Mouse (Mus musculus) spleen, embryonic (tissue): ENCODE data around the gene Prelid3b.

ENCODE experiments used
- CTCF ChIA-PET: fragments of 350-600 bp; sonication (Branson Sonifier 250); formaldehyde crosslinking; loops from one replicate; lab custom pipeline; 2022; lab: Charles Lee

Prelid3b gene

DNA sequence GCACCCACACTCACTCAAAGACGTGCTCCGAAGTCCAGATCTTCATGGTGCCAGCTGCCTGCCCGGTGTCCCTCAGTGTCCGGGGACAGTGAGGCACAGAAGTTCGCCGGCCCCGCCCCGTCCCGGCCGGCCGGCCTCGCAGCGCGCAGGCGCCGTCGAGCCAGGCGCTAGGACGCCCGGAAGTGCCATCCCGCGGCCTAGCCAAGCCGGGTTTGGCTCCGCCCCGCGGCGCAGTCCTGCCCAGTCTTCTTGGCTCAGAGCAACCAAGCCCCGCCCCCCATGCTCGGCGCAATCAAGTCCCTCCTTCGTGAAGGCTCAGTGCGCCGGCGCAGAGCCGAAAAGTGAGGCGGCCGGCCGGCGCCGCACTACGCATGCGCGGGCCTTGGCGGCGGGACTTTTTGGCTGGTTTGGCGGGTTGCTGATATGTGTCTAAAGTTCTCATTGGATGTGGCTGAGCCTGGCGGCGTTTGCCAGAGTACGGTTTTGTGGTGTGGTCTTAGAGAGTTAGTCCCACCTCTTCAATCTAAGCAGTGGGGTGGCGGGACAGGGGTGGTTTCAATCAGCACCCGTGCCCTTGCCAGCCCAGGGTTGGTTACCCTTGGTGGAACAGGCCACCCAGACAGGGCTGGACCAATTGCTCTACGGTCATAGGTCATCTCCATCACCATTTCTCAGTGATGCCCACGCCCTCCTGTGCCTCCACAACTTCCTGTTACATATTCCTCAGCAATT is at the start of gene Prelid3b:
Prelid3b (minus strand) TSS at position 264 of the 732 bp plus-strand sequence.
- CTCF ChIA-PET, result no interaction called here

DNA sequence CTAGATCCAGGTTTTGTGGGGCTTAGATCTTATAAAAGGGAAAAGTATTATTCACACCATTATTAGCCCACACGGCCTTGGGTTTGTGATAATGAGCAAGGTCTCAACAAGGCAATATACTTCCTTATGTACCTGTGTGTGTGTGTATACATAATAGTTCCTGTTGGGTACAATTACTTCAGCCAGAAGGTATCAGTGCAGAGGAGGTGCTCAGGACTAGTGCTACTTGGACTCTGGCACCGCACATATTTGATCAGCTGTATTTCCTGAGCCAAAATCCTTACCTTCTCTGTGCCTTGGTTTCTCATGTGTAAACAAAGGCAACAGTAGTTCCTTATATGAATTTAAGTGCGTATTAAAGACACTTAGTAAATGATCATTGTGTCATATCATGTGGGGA is 49.3 kb upstream of the Prelid3b start:
- CTCF ChIA-PET, result no interaction called here

DNA sequence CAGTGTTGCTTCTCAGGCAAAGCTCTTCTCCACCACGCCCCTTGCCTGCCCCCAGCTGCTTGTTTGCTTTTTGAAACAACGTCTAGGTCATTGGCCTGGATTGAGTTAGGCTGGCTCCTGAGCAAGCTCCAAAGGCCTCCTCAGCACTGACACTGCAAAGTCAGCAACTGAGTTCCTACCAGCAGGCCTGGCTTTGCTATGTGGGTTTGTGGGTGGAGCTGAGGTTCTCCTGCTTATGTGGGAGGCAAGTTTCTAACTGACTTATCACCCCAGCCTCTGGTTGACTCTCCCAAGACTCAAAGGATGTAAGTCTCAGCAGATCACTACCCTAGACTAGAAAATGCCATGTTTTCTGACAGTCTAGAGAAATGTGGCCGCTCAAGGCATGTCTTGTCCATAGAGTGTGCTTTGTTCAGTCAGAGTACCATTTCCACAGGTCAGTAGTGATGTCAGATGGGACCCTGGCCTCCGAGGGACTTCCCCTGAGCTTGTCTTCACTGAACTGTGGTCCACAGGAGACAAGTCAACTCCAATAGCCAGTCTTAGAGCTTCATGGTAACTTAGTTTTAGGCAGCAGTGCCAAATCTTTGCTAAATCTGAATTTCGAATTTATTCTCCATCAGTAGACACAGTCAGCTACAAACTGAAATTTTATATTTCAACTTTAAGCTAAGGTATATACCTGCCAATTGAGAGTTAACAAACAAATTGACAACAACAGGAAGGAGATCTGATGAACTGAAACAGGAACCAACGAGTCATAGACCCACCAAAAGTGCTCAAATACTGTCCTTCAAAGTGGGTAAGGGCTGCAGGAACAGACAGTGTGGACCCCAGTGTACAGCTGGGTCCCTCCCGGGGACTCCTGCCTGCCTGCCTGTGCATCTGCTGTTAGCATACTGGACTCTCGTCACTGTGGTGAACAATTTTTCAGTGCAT is 44.5 kb upstream of the Prelid3b start:
- CTCF ChIA-PET, result no interaction called here

DNA sequence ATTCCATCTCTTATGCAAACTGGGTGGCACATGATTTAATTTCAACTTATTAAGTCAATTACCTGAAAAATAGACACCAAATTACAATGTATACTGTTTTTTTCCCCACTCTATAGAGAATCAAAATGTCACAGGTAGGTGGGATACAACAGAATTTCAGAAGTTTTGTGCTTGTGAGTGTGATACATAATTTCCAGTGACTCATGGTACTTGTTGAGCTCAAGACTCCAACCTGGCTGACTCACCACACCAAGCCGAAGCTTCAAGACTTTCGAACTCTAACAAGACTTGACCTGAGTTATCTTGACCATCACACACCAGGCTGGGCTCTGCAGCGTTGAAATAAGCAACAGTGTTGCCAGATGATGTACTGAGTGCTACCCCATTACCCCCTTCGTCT is 42.0 kb upstream of the Prelid3b start:
- CTCF ChIA-PET, result no interaction called here

DNA sequence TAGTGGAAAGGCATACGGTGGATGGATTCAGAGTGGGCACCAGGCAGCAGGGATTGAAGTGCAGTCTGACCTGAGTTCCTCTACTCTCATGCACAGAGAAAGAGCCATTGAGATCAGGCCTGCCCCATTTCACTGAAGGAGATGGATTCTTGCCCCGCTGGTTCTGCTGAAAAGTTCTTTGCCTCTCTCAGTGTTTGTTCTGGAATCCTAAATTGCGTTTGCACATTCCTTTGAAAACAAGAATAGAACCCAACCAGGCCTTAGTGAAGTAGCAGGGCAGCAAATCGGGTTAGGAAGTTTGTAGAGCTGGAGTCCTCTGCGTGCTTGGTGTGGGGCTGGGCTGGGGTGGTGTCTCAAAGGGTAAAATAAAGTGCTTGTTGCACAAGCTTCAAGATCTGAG is 40.9 kb upstream of the Prelid3b start:
- CTCF ChIA-PET, result interaction anchor here (0.5 to 0.6 kb wide), 2 partner anchors 157 to 160 kb away, joined by 7 to 9 read pairs; no protein-coding TSS in a partner anchor

DNA sequence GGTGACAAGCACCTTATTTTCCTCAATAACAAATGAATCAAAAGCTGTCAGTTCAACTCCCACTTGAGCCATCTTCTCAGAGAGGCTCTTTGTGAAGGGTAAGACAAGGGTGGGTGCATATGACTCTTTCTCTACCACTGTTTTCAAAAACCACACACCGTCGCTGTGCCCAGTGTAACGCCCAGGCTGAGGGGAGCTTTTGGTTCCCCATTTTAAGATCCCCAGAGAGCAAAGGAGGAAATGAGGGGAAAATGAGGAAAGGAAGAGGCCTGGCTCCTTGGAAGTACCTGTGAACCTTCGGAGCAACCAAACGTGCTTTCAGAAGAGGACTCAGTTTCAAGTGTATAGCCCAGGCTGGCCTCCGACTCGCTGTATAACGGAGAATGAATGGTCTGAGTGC is 36.9 kb upstream of the Prelid3b start:
- CTCF ChIA-PET, result no interaction called here

DNA sequence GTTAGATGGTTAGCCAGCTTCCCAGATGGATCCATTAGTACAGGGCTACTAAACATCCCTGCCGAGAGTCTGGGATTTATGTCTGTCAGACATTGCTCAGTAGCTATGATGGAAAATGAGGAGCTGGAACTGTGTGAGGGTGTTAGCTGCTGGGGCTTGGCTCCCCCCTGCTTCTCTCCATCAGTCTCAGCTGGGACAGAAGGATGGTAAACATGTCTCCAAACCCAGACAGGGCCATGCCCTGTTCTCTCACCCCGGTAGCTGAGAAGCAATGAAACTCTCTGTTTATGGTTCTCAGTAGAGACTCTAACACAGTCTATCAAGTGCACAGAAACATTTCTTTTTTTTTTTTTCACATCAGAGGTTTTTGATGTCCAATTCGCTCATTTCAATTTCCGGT is 35.1 kb upstream of the Prelid3b start:
- CTCF ChIA-PET, result no interaction called here

DNA sequence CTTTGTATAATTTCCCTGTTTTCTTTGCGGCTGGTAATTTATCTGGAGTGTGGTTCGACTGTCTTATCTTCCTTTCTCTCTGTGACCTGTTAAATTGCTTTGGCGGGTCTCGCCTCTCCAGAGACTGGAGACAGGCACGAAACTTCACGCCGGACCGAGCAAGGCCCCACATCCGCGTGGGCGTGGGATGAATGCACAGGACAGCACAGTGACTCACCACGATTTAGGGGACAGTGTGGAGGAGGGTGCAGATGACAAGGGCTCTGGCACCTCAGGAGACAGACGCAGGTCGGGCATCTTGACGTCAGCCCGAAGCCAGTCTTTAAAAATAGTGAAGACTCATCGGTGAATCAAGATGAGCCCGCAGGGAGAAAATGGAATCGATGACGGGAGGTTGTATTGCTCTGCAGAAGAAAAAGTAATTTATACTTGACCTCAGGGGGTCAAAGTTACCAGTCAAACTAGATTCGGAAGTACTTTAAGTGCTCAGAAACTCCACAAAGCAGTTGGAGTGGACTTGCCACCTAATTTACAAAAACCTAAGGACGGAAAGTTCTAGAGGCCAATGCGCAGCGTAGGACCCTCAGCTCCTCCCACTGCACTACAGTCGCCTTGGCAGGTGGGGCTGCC is 30.1 kb upstream of the Prelid3b start:
- CTCF ChIA-PET, result no interaction called here

DNA sequence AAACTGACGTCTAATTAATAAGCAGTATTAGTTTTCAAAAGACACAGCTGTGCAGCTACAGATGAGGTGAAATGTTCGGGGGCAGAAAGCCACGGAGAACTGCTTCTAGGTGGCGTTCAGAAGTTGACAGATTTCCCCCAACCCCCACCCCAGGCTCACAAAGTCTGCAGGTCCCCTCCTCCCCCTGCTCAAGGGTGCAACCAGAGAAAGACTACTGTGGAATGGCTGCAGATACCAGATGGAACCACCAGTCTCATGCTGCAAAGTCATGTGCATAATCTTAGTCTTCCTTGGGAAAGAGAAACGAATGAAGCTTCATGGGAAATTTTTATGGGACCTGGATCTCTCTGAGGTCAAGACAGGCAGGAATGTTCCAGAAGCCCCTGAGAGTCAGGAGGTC is 29.4 kb upstream of the Prelid3b start:
- CTCF ChIA-PET, result no interaction called here

DNA sequence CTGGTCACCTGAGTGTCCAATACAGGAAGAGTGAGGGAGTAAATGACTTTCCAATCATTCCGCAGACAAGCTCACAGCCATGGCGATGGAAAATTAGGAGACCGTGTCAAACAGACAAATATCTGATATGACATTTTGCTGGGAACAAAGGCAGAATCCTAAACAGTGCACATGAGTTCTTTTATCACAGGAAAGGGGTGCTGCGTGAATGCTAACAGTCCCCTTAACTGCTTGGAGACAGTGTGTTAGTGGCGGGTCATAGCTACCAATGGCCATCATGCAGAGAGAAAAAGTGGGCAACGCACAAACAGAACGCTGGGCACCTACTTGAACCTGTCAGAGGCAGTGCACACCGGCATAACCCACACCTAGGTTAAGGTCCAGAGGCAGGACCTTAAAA is 28.6 kb upstream of the Prelid3b start:
- CTCF ChIA-PET, result interaction anchor here (0.6 kb wide), 1 partner anchor 172 kb away, joined by 3 read pairs; no protein-coding TSS in a partner anchor

DNA sequence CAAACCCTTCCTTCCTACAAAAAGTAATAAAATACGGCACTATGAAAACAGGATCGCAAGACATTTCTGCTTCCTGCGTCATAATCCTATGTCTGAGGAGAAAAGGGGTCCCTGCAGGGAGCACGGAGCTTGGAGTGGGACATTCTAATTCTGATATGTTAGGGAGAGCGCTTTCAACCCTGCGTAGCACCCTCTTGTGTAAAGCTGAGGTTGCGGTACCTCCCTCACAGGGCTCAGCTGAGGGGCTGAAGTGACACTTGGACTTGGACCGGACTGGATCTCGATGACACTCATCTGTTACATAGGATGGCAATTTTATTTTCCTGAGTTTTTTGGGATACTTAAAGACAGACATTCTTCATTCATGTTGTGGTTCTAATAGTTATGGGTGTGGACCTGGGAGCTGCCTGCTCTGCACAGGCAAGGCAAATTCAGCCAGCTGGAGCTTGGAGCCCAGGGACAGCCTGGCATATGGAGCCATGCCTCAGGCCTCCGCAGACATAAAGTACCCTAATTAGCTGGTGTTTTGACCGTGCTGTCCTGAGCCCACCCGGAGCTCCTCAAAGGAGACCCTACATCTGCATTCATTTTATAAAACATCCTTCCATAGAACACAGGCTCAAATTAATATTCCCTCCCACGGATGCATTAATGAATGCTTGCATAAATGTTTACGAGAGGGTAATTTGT is 28.1 kb upstream of the Prelid3b start:
- CTCF ChIA-PET, result interaction anchor here (0.6 kb wide), 2 partner anchors 172 to 432 kb away, joined by 3 read pairs; no protein-coding TSS in a partner anchor

DNA sequence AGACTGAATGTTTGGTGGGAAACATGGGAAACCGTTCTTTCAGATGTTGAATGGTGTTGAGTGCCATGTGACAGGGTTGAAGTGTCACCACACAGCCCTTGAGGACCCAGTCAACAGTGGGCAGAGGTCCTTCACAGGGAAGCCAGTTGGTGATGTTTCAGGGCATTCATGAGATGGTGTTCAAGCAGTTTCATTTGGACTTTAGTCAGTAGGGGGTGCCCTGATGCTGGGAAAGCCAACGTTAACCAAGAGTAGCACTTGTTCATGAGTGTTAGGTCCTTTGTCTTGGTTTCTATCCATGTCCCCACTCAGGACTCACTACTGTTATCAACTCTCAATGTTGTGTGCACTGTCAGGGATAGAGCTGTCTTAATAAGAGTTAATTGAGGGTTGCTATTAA is 20.0 kb upstream of the Prelid3b start:
- CTCF ChIA-PET, result interaction anchor here (1.3 kb wide), 1 partner anchor 181 kb away, joined by 10 read pairs; no protein-coding TSS in a partner anchor

DNA sequence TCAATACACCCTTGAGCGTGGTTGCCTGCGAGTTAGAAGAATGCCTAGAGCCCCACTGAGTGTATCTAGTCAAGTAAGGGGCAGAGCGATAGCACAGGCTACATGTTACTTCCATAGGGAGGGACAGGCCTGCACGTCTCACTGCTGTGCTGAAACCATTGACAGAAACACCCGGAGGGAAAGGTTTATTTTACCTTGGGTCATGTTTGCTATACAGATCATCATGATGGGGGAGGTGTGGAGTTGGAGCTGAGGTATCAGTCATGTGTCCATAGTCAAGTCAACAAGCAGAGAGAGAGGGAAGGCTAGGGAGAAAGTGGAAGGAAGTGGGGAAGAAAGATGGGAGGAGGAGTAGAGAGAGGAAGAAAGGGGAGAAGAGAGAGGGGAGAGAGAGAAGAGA is 14.1 kb upstream of the Prelid3b start:
- CTCF ChIA-PET, result no interaction called here

DNA sequence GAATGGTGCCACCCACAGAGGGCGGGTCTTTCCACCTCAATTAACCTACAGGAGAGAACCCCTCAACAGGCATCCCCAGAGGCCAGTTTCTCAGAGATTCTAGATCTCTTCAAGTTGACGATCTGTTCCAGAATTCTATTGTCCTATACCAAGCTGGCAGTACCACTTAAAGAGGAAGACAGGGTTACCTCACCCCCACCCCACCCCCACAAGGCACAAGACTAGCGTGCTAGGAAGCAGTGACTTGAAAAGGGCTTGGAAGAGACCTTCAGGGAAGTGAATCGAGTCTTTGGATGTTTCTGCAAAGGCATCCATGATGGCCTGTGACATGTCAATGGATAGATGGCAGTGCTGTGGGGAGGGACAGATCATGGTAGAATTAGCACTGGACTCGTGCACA is 5.9 kb upstream of the Prelid3b start:
- CTCF ChIA-PET, result no interaction called here

DNA sequence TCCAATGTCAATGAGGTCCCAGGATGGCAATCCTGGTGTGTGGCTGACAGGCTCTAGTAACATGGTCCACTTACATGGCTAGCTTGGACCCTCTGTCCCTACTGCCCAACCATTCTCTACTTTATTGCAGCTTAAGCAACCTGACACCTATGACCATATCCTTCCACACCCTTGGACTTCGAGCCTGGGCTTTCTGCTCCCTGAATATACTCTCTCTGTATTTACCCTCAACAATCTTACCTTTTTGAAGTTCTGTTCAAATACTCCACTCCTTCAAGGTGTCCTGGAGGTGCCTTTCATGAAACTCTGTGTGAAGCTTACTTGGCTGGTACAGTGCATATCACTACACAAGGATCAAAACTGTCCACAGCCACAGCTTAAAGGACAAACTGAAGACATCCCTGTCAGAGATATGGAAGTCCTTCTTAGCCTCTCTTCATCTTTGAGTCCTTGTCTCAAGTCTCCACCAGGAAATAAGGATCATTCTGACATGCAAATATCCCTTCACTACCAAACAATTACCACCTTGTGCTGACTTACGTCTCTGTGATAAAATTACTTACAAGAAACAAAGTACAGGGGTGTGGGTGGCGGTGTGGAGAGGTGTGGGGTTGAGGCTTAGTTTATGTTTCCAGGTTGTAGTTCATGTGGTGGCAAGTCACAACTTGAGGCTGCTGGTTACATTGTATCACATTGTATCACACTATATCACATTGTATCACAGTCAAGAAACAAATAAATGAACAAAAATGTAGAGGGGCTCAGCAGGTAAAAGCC is 4.8 kb upstream of the Prelid3b start:
- CTCF ChIA-PET, result no interaction called here

DNA sequence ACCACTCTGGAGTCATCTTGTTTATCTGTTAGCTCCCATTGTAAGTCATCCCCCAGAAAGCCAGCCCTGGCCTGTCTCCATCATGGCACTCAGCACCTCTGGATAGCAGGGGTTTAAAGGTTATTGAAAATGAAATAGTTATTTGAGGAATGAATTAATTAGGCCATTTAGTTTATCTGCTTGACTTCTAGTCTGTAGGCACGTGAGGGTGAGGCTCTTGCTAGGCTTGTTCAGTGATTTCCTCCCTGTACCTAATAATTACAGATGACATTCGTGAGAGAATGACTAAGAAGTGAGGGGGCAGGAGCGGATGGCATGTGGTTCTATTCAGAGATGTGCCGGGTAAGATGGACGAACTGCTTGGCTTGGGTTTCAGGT is 658 bp upstream of the Prelid3b start:
- CTCF ChIA-PET, result no interaction called here

DNA sequence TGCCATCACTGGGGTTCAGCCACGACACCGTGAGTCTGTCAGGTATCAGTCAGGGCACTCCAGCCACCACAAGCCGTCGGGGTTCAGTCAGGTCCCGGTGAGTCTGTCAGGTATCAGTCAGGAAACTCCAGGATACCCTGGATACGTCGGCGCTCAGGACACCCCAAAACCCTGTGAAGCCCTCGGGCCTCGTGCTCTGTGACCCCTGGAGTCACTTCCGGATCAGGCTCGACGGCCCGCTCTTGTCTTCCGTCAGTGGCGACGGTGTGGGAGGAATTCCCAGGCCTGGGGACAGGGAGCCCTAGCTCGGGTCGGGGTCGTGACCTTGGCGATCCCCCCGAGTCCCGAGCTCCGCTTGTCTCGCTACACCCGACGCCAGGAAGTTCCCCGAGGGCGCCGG is 474 bp downstream of the Prelid3b start:
- CTCF ChIA-PET, result no interaction called here

DNA sequence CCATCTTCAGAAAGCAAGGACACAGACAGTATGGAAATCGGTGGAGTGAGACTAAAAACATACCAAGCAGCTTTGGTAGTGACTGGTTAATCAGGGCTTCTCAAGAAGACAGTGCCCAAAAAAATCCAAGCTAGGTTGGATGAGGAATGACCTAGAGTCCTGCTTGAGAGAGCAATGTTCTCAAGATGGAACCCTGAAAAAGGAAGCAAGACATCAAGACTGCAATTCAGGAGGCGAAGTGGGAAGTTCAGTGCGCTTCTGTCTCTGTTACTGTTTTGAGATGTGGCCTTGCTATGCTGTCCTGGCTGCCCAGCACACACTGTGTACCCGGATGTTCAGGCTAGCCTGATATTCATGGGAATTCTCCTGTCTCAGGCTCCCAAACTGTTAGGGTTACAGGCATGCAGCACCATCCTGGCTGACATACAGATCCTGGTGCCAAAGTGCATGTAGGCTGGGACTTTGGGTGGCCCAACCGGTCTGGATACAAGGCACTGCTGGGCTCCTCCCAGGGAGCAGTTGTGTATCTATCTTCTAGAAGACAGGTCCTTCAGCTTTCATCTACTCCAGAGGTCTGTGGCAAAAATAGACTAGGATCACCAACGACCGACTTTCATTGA is 2.0 kb downstream of the Prelid3b start:
- CTCF ChIA-PET, result interaction anchor here (0.7 kb wide), 1 partner anchor 42 kb away, joined by 3 read pairs; no protein-coding TSS in a partner anchor

DNA sequence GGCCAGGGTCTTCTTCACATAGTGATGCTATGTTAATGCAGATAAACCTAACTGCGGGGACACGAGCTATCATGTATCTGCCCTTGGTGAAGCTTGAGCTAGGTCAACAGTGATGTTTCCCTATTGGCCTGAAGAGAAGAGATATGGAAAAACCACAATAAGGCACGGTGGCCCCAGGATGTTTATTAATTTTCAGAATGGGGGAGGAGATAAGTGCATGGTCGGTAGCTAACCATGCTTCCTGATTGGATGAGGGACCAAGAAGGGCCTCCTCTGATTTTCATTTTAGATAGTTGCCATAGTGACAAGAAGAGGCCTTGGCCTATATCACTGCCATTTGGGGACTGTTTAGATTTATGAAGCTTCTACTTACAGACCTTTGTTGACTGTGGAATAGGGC is 2.5 kb downstream of the Prelid3b start:
- CTCF ChIA-PET, result interaction anchor here (0.6 to 0.7 kb wide), 2 partner anchors 10 to 41 kb away, joined by 3 read pairs; no protein-coding TSS in a partner anchor
